ENCODE assay signal across 1 mouse cellular context in the genomic region with DNA sequence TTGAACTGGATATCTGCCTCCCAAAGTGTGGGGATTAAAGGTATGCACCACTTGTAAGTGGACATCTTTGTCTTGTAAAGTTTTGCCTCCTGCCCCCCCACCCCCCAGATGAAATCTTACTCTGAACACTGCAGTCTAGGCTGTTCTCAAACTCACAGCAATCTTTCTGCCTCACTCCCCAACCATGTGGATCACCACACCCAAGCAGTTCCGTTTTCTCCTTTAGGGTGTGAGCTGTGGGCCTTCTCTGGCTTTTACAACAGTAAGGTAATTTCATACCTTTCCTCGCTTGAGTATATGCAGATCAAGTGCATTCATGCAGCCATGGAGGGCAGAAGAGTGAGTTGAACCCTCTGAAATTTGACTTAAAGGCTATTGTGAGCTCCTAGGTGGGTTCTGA.
TF ChIP-seq lines count a peak whose summit lies in the region.

No protein-coding gene starts in this region.

TF ChIP-seq in ES-E14, 5 proteins besides CTCF, POLR2A, EP300 and RAD21:
- no peak for TF ChIP-seq MAFK (IDR thresholded peaks at IDR 0.05; ENCODE audit: insufficient read depth, low read depth, low read length)
- no peak for TF ChIP-seq CHD2 (IDR thresholded peaks at IDR 0.05; ENCODE audit: low read depth, low read length)
- TF ChIP-seq ZNF384 (IDR thresholded peaks at IDR 0.05; ENCODE audit: low read depth, low read length) = no peak
- no peak for TF ChIP-seq ZC3H11A (IDR thresholded peaks at IDR 0.05; ENCODE audit: borderline replicate concordance, low read depth, low read length)
- TF ChIP-seq HCFC1 (IDR thresholded peaks at IDR 0.05; ENCODE audit: borderline replicate concordance, insufficient read depth, low read length) = no peak
TF ChIP-seq in ES-E14: peak in this region for 0.
